Mouse (Mus musculus) subcutaneous adipose tissue, adult 2 months (tissue): ENCODE data around the gene B3glct. TPM values are rescaled to one million over a fixed set of nuclear protein-coding genes. Genes with fewer than 3 reads are reported as not detected.

ENCODE experiments used
- polyA plus RNA-seq: library from polyadenylated mRNA; depleted of rRNA; stranded (reverse); fragments of >200 nt; gene quantifications from 2 replicates; pipeline ENCODE4 v1.2.3, GENCODE M21; 2012; ENCODE audit warnings: low replicate concordance; rRNA removed

Gene B3glct
- polyA plus RNA-seq: 14.1 and 18.5 TPM in 2 replicates

DNA sequence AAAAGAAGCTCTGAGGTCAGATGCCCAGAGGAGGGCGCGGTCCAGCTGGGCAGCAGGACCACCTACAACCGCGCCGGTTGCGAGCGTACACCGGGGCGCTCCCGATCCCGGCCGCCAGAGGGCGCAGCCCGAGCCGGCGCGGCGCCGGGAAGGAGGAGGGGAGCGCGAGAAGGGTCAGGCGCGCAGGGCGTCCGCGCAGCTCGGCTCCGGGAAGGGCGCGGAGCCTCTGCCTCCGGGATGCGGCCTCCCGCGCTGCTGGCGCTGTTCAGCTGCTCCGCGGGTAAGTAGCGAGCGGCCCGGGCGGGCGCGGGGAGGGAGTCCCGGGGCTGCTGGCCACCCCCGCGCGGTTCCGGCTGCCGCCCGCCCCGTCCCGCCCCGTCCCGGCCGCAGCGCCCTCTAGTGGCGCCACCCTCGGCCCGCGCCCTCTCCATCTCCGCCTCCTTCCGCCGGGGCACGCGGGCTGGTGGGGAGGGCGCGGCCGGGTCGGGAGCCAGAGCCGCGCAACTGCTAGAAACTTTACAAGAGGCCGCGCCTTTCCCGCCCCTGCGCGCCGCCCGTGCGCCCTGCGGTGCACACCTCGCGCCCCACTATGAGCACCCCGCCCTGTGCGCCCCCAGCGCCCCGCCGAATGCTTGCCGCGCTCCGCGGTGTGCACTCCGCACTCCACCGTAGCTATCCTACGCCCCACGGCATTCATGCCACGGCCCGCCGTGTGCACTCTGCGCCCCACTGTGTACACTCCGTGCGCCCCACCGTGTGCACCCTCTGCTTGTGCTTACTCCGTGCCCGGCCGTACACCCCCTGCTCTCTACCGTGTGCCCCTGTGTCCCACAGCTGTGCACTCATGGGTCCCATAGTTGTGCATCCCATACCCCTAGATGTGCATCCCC, at the start of gene B3glct:
Gene B3glct, plus strand, starts transcription at position 131 of the 890 bp plus-strand sequence.

DNA sequence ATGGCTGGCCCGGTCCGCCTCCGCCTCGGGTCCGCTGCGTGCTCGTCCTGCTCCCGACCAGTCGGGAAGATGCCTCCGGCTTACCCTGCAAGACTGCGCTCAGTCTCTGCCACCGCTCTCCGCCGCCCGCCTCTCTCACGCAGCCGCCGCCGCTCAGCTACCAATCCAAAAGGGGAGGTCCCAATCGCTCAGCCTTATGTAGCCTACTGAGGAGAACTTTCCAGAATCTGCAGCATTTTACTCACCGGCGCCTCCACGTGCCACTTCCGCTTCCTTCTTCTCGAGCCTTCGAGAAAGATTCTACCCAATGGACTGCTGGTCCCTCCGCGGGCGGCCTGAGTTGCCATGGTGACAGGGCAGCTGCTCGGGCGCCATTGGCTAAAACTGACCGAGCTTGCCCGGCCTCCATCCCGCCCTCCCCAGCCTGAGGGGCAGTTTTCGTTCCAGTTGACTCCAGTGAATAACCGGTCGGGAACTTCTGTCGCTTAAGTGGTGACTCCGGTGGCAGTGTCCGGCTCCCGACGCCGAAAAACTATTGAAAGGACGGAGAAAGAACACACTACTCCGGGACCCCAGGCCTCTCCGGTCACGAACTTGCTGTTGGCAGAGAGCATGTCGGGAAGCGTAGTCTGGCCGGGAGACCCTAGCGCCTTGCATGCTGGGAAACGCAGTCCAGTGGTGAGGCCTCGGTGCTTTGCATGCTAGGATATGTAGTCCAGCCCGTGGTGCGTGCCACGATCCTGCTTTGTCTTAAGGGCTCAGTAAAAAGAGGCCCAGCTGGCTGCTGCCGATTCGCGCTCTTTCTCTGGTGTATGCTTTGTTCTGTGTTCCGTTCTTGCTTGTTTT, 41.7 kb upstream of the B3glct start, which contains the start of gene Hsph1:
Gene Hsph1, minus strand, starts transcription at position 302 of the 846 bp plus-strand sequence.

Other genes starting within 250 kb of the B3glct start
- gene Tex26, start 238.6 kb upstream of the B3glct start, polyA plus RNA-seq: 0.37 TPM in 1 of 2 replicates, not detected in the other
- gene Wdr95, start 149.6 kb upstream of the B3glct start, polyA plus RNA-seq: 0.04 and 0.17 TPM in 2 replicates
- gene Hsph1, start 41.9 kb upstream of the B3glct start, polyA plus RNA-seq: 7.1 and 21.3 TPM in 2 replicates